Mouse (Mus musculus) liver (tissue): Measurements from ENCODE around the gene Fkbp8.

Source experiments
- DNase-seq: peaks from one replicate; pipeline ENCODE4 v3.0.0-alpha.2; 2020; ENCODE audit warnings: mixed read lengths

The Fkbp8 gene

GRCm38 (mm10) chr8:70529741-70530161 lies 2.2 kb downstream of the Fkbp8 start:
- peak; percentile 30 for DNase-seq

GRCm38 (mm10) chr8:70530314-70530713 lies 2.8 kb downstream of the Fkbp8 start:
- peak; percentile 35 for DNase-seq

- DNase-seq: no peak
These were observed 6.8 kb downstream of the Fkbp8 start for GRCm38 (mm10) chr8:70534281-70534680.

GRCm38 (mm10) chr8:70535221-70535620 lies 7.7 kb downstream of the Fkbp8 start:
- DNase-seq: no peak

GRCm38 (mm10) chr8:70535701-70536100 lies 8.2 kb downstream of the Fkbp8 start:
- DNase-seq: no peak

GRCm38 (mm10) chr8:70538024-70538579 lies 10.6 kb downstream of the Fkbp8 start:
- peak; percentile 75 for DNase-seq

GRCm38 (mm10) chr8:70538633-70539076 lies 11.1 kb downstream of the Fkbp8 start:
- peak; percentile 100 for DNase-seq

- peak; percentile 100 for DNase-seq
These were observed 11.7 kb downstream of the Fkbp8 start, which contains the start of gene Ell for GRCm38 (mm10) chr8:70539077-70539813. Ell (plus strand) TSS chr8:70539457.

GRCm38 (mm10) chr8:70540013-70540506 lies 12.5 kb downstream of the Fkbp8 start:
- peak; percentile 48 for DNase-seq

- DNase-seq: no peak
These were observed 13.1 kb downstream of the Fkbp8 start for GRCm38 (mm10) chr8:70540507-70541071.

- no peak for DNase-seq
These were observed 13.6 kb downstream of the Fkbp8 start for GRCm38 (mm10) chr8:70541081-70541480.

- DNase-seq: peak; percentile 51
These were observed 16.7 kb downstream of the Fkbp8 start for GRCm38 (mm10) chr8:70544200-70544687.

GRCm38 (mm10) chr8:70546412-70546811 lies 18.9 kb downstream of the Fkbp8 start:
- no peak for DNase-seq

GRCm38 (mm10) chr8:70547762-70548161 lies 20.2 kb downstream of the Fkbp8 start:
- DNase-seq: no peak

- DNase-seq: no peak
These were observed 22.1 kb downstream of the Fkbp8 start for GRCm38 (mm10) chr8:70549412-70550184.

- DNase-seq: no peak
These were observed 24.1 kb downstream of the Fkbp8 start for GRCm38 (mm10) chr8:70551558-70552161.

- DNase-seq: no peak
These were observed 25.3 kb downstream of the Fkbp8 start for GRCm38 (mm10) chr8:70552836-70553235.

GRCm38 (mm10) chr8:70553740-70554139 lies 26.2 kb downstream of the Fkbp8 start:
- no peak for DNase-seq

- DNase-seq: no peak
These were observed 27.7 kb downstream of the Fkbp8 start for GRCm38 (mm10) chr8:70555079-70555747.

GRCm38 (mm10) chr8:70558334-70558733 lies 30.8 kb downstream of the Fkbp8 start:
- DNase-seq: peak; percentile 47

GRCm38 (mm10) chr8:70558983-70559382 lies 31.5 kb downstream of the Fkbp8 start:
- no peak for DNase-seq

GRCm38 (mm10) chr8:70560096-70560495 lies 32.6 kb downstream of the Fkbp8 start:
- peak; percentile 38 for DNase-seq
